Mouse (Mus musculus) ovary, postnatal 10 days (tissue): ENCODE results near the gene Rptor.

Experiments
- DNase-seq: peaks from one replicate; pipeline ENCODE4 v3.0.0; 2022; ENCODE audit warnings: low spot score

Gene Rptor

DNA sequence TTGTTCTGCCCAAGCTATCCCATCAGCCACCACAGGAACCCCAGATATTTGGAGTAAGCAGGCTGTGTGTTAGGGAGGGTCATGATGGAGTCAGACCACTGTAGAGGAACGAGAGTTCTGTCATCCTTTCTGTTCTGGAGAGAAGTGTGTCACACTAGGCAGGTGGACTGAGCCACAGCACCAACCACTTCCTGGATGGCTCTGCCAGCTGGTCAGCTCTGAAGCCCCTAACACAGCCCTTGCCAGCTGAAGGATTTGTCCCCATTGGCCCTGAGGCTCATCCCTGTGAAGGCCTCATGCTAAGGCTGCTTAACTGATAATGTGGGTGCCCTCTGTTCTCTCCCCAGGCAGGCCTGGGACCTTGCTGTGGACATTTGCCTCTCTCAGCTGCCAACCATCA lies 208.9 kb downstream of the Rptor start:
- no peak for DNase-seq

GRCm38 (mm10) chr11:119812093-119812492 lies 209.4 kb downstream of the Rptor start:
- no peak for DNase-seq

DNA sequence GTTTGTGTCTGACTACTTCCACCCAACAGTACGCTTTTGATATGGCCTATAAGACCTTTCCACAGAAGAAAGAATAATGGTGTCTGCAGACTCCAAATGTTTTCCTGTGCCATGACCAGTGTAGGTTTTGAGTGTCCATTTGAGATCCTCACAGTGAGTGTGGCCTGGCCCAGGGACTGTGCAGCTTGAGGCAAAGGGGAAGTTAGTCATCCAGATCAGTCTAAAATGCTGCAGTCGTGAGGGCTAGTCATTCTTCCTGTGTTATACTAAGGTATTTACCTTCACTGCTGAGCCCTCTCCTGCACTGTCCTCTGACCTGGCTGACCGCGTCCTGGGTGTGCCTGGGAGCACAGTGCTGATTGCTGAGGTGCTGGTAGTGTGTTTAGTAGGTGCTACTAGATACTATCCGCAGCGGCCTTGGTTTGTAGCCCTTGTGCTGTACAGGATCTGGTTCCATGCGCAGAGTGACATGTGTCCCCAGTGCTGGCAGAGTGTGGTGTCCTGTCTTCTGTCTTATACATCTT lies 211.4 kb downstream of the Rptor start:
- DNase-seq: no peak

DNA sequence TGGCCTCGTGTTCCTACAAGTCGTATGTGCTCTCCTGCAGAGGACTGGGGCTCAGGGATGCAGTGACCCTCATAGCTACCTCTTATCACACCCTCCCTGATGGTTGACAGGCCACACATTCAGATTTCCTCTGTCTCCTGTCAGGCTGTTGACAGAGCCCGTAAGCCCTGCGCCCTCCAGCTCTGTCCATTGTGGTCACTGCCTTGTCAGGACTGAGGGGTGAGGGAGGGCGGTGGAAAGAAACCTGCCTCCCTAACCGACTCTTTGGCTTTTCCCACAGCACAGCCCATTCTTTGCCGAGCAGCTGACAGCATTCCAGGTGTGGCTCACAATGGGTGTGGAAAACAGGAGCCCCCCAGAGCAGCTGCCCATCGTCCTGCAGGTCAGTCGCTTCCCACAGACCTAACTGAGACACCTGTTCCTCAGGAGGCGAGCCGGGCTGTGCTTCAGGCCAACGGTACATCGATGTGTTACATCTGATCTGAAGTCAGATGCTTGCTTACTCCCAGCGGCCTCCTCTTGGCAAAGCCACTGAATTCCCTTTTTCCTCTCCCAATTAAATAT lies 214.2 kb downstream of the Rptor start:
- no peak for DNase-seq

DNA sequence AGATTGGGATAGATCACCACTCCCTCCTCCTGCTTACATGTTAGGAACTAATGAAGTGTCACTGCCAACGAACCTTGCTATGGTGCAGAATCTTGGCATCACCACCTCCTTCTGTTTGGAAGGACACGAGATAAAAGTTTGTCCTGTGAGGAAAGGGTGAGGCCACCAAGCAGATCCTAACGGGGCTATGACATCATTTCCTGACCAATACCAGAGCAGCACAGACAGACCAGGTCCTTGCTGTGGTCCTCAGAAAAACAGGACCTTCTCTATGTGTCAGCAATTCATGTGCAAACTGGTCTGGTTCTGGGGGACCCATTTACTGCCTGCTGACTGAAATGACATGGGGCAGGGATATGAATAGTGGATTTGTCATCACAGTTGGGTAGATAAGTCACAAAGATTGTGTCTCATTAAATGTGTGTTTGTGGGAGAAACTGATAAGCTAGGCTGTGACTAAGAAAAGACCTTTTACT lies 214.7 kb downstream of the Rptor start:
- no peak for DNase-seq

DNA sequence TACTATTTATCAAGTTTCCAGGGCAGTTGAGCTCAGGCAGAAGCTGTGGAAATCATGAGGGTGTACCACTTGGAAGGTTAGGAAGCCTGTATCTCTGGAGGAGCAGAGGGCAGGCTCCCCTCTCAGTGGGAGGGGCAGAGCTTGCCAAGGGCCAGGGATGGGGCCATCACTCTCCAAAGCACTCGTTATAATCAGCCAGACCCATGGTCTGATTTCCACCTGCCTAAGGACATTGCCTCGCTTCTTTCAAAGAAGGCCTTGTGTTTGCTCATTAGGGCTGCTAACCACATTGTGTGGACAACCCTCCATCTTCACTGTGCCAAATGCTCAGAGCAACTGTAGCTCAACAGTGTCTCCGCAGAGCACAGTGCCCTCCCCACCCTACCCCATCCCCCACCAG lies 215.2 kb downstream of the Rptor start:
- DNase-seq: no peak

GRCm38 (mm10) chr11:119821514-119821913 lies 218.8 kb downstream of the Rptor start:
- DNase-seq: no peak

- no peak for DNase-seq
Observed at GRCm38 (mm10) chr11:119824072-119824649, 221.5 kb downstream of the Rptor start.

DNA sequence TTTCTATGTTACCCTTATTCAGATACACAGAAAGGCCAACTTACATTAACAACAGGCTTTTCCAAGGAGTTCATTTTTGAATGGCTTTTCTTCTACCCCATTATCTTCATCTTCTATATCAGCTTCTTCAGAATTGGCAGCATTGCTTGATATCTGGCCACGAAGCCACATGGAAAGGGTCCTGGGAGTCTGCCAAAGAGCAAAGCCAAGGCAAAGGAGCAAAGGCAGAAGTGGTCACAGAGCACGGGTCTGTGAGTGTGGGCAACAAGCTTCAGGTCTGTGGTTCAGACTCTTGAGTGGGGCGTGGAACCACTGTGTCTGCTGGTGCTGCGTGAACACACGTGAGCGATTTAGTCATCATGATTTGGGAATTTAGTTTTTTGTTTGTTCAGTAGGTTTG lies 223.1 kb downstream of the Rptor start:
- DNase-seq: no peak

DNA sequence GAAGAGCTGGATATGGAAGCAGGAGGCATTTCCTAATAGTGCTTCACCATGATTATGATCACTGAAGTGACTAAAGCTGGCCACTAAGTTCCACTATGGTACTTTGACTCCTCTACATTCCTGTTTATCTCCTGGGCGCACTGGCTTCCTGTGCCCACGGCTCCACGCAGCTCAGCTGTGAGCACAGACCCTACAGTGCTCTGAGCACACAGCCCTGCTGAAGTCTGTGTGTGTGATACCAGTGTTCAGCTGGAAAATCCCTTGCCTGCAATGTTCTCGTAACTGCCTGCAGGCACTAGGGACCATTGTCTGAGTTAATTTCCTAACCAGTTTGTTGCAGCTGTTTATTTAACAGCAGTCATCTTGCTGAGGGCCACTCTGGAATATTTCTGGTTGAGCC lies 223.5 kb downstream of the Rptor start:
- no peak for DNase-seq

GRCm38 (mm10) chr11:119829116-119829515 lies 226.4 kb downstream of the Rptor start:
- no peak for DNase-seq

- DNase-seq: no peak
Observed at GRCm38 (mm10) chr11:119831682-119832081, 229.0 kb downstream of the Rptor start.

DNA sequence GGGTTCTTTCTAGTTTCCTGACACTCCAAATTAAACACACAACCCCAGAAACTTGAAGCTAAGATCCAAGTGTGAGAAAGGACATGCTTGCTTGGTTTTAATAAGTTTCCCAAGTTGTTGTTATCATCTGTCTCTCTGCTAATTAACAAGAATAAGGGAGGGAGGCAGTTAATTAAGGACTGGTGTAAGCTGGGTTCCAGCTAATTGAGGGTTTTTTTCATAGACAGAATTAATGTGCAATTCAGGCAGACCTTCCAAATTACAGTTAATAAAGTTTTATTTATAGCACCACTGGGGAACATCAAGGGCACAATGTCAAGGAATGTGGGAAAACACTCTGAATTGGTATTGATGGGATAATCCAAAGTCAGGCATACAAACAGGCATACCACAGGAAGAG lies 230.6 kb downstream of the Rptor start:
- DNase-seq: no peak

- no peak for DNase-seq
Observed at GRCm38 (mm10) chr11:119833877-119834804, 231.4 kb downstream of the Rptor start.

DNA sequence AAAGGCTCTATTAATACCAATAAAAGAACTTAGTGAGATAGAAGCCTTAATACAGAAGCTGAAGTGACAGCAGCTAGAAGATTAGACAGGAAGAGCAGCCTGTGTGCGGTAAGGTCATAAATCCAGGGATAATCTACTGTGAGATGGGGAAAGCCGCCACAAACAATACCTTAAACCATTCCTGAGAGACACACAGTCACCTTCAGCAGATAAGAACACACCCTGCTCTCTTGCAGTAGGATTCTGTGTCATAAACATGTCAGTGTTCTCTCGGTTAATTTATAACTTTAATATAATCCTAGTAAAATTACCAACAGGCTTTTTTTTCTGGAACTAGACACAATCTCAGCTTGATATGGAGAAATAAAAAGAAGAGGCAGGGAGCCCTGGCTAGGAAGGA lies 233.6 kb downstream of the Rptor start:
- no peak for DNase-seq

GRCm38 (mm10) chr11:119837786-119838185 lies 235.1 kb downstream of the Rptor start:
- DNase-seq: no peak

DNA sequence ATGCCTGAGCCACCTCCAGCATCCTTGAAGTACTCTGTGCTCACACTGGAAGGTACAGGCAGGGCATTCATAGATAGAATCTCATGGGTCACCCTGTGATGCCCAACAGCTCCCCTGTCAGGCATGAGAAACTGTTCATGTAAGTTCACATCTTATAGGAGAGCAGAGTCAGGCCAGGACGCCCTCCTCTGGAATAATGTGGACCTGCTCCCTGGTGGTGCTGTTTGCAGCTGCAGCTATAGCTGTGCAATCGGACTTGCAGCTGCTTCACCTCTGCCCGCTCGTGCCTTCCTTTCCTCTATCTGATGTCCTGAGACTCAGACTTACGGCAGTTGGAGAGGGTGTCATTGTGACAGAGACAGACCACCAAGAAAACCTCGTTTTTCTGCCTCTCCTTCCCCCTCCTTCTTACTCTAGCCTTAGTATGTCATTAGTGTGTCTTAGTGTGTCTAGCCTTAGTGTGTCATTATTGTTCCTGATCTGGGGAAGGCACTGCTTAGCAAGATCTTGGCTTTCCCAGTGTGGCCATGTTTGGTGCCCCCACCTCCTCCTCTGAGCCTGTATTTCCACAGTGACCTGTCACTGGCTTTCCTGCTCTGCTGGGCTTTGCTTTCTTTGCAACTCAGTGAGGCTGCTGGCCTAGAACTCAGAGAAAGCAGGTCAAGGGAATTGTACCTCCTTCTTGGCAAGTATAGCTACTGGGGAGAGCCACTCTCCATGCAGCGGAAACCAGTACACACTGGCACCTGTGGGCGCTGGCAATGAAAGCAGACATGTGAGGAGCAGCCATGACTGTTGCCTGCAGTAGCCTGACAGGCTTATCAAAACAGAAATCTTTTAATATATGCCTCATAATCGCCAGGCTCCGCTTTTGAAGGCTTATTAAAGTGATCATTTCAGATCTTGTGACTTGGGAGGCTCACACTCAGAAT lies 237.0 kb downstream of the Rptor start:
- no peak for DNase-seq

DNA sequence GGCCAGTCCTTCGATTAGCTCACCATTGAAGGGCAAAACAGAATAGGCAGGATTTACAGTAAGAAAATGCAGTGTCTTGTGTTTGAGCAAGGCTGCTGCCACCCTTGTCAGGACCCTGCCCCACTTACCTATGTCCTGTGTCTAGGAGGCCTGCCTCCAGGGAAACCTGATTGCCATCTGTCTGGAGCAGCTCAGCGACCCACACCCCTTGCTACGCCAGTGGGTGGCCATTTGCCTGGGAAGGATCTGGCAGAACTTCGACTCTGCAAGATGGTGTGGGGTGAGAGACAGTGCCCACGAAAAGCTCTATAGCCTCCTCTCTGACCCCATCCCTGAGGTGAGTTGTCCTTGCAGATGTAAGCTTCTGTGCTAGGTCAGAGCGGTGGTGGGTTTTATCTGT lies 243.9 kb downstream of the Rptor start:
- DNase-seq: no peak

DNA sequence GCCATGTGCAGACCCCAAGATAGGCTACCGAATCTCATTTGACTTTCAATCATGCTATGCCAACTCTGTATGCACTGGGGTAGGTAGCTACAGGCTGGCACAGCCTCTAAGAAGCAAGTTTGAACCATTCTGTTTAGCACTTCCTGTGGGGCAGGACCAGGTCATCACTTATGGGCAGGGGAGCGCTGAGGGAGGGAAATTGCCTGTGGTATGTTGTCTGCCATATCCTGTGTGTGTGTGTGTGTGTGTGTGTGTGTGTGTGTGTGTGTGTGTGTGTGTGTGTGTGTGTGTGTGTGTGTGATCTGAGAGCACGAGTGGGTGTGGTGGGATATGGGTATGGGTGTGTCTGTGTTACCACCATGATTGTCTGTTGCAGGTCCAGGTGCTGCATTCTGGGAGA lies 244.4 kb downstream of the Rptor start:
- DNase-seq: no peak

DNA sequence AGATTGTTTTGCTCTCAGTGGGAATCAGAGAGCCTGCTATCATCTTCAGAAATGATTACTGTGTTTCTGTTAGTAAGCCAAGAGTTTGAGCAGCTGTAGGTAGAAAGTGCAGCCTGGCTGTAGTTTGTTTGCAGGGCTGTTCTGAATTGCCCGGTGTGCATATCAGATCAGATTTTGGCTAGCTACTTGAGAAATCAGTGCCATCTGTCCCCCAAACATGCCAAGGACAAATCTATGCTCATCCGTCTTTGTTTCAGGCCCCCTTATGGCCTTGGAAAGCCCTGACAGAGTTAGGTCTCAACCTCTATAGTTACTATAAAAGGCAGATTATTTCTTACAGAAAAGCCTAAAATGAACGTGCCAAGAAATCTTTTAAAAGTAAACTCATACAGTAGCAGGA lies 244.9 kb downstream of the Rptor start:
- no peak for DNase-seq

DNA sequence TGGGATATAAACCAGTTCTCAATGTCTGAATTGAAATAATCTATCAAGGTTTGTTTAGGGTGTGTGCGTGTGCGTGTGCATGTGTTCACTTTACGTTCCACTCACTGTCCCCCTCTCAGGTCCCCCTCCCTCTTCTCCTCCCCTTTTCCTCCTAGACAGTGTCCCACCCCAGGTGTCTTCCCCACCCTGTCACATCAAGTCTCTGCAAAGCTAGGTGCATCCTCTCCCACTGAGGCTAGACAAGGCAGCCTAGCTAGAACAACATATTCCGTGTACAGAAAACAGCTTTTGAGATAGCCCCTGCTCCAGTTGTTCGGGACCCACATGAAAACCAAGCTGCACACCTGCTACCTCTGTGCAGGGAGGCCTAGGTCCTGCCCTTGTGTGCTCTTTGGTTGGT lies 245.5 kb downstream of the Rptor start:
- no peak for DNase-seq

- DNase-seq: no peak
Observed at GRCm38 (mm10) chr11:119855999-119856398, 253.3 kb downstream of the Rptor start.
